Mouse (Mus musculus) erythroblast, embryonic 14.5 days (primary cell): ENCODE data around the gene Ocm.

Experiments
- GATA1 ChIP-seq: IDR thresholded peaks from 2 replicates; pipeline ENCODE4 v1.6.1; 2012; ENCODE audit warnings: low read length, inconsistent platforms, mixed read lengths
- TAL1 ChIP-seq: IDR thresholded peaks from 3 replicates; pipeline ENCODE4 v1.6.1; 2012; ENCODE audit warnings: low read length, inconsistent platforms, mixed read lengths

DNA sequence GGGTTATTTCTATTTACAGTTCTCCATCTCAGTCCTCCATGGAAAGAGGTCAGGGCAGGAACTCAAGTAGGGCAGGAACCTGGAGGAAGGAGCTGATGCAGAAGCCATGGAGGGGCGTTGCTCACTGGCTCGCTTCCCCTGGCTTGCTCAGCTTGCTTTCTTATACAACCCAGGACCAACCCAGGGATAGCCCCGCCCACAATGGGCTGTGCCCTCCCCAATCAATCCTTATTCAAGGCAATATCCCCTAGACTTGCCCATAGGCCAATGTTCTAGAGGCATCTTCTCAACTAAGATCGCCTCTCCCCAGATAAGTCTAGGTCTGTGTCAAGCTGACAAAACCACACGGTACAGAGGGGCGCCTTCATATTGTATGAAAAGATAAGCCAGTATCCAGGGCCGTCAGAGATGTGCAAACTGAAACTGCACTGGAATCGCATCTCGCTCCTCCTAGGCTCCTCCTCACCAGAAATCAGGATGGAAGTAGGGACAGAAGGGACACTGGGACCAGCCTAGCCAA, 12.7 kb upstream of the Ocm start:
- TF ChIP-seq GATA1 (no peak), TAL1 (no peak)
